Mouse (Mus musculus) midbrain, embryonic 10.5 days (tissue): ENCODE measurements at regions not wholly inside any gene's neighbourhood (a gene's known extent, or its start where the extent isn't known, plus 50 kb on each side); places are given as distances from the start of the nearest gene placed in this dataset.

Source experiments
- DNase-seq: peaks from one replicate; pipeline ENCODE4 v3.0.0-alpha.2; 2017; ENCODE audit warnings: low spot score
- H3K27ac ChIP-seq: fragments of 300-500 bp; sonication (generic); replicated peaks from 2 replicates; pipeline ENCODE4 v1.5.1; 2016; ENCODE audit warnings: mild to moderate bottlenecking
- H3K27me3 ChIP-seq: fragments of 300-500 bp; sonication (generic); 2 replicates; pipeline ENCODE4 v1.6.1; 2016; ENCODE audit warnings: low read depth, mild to moderate bottlenecking; ENCODE audit not compliant: poor library complexity, severe bottlenecking
- H3K36me3 ChIP-seq: fragments of 300-500 bp; sonication (generic); 2 replicates; pipeline ENCODE4 v1.6.1; 2016; ENCODE audit warnings: mild to moderate bottlenecking, moderate library complexity
- H3K4me1 ChIP-seq: fragments of 300-500 bp; sonication (generic); 2 replicates; pipeline ENCODE4 v1.6.1; 2016
- H3K4me3 ChIP-seq: fragments of 300-500 bp; sonication (generic); 2 replicates; pipeline ENCODE4 v1.5.1; 2016; ENCODE audit warnings: mild to moderate bottlenecking, moderate library complexity
- H3K9me3 ChIP-seq: fragments of 300-500 bp; sonication (generic); replicated peaks from 2 replicates; pipeline ENCODE4 v1.6.1; 2016; ENCODE audit warnings: mild to moderate bottlenecking
- WGBS: fragments of 180-500 bp; shearing (Covaris S2); methylation state at CpG from one replicate; pipeline ENCODE4 v1.1.7; 2016; 5-methylcytosine and 5-hydroxymethylcytosine counted together

- whole genome bisulfite sequencing, result 87% methylated on average over 5 of the region's 5 CpGs
- Histone ChIP-seq H3K4me3 (no peak overlapping the region), H3K9me3 (no peaks in the 10 kb centered on the region), H3K4me1 (no peaks in the 10 kb centered on the region), H3K36me3 (no peaks in the 10 kb centered on the region), H3K27me3 (no peaks in the 10 kb centered on the region), H3K27ac (no peak overlapping the region)
- no peak for DNase-seq
These were observed 461.2 kb downstream of the Brinp3 start for GRCm38 (mm10) chr1:146955688-146956214.

GRCm38 (mm10) chr1:146956347-146956746, 461.8 kb downstream of the Brinp3 start:
- no peaks in the 10 kb centered on the region for H3K27me3 ChIP-seq
- no peak overlapping the region for H3K4me3 ChIP-seq
- no peak overlapping the region for H3K27ac ChIP-seq
- no peaks in the 10 kb centered on the region for H3K36me3 ChIP-seq
- DNase-seq, result no peak
- H3K4me1 ChIP-seq, result no peaks in the 10 kb centered on the region
- H3K9me3 ChIP-seq, result no peaks in the 10 kb centered on the region

- Histone ChIP-seq H3K27me3 (no peaks in the 10 kb centered on the region), H3K4me1 (no peaks in the 10 kb centered on the region), H3K36me3 (no peaks in the 10 kb centered on the region), H3K4me3 (no peak overlapping the region), H3K9me3 (no peaks in the 10 kb centered on the region), H3K27ac (no peak overlapping the region)
- 89% methylated on average over 3 of the region's 3 CpGs for WGBS
- DNase-seq, result no peak
These were observed 465.9 kb downstream of the Brinp3 start for GRCm38 (mm10) chr1:146960448-146960847.

GRCm38 (mm10) chr1:146967534-146967933, 473.0 kb downstream of the Brinp3 start:
- H3K4me3 ChIP-seq, result no peak overlapping the region
- no peak for DNase-seq
- H3K27ac ChIP-seq, result no peak overlapping the region

GRCm38 (mm10) chr1:146967993-146968392, 473.4 kb downstream of the Brinp3 start:
- Histone ChIP-seq H3K36me3 (no peaks in the 10 kb centered on the region), H3K27ac (no peak overlapping the region), H3K4me1 (no peaks in the 10 kb centered on the region), H3K9me3 (no peaks in the 10 kb centered on the region), H3K27me3 (no peaks in the 10 kb centered on the region), H3K4me3 (no peak overlapping the region)
- 87% methylated on average over 2 of the region's 2 CpGs for WGBS
- no peak for DNase-seq

More at GRCm38 (mm10) chr1:146967534-146967933, 473.0 kb downstream of the Brinp3 start:
- H3K27me3 ChIP-seq, result no peaks in the 10 kb centered on the region
- H3K9me3 ChIP-seq, result no peaks in the 10 kb centered on the region
- H3K36me3 ChIP-seq, result no peaks in the 10 kb centered on the region
- no peaks in the 10 kb centered on the region for H3K4me1 ChIP-seq

GRCm38 (mm10) chr1:146983433-146984186, 489.1 kb downstream of the Brinp3 start:
- no peaks in the 10 kb centered on the region for H3K36me3 ChIP-seq
- WGBS, result 86% methylated on average over 5 of the region's 5 CpGs
- no peak for DNase-seq
- H3K27me3 ChIP-seq, result no peaks in the 10 kb centered on the region
- H3K4me3 ChIP-seq, result no peak overlapping the region
- H3K27ac ChIP-seq, result no peak overlapping the region
- no peaks in the 10 kb centered on the region for H3K9me3 ChIP-seq
- no peaks in the 10 kb centered on the region for H3K4me1 ChIP-seq

- Histone ChIP-seq H3K4me3 (no peak overlapping the region), H3K27ac (no peak overlapping the region), H3K9me3 (no peaks in the 10 kb centered on the region), H3K36me3 (no peaks in the 10 kb centered on the region), H3K27me3 (no peaks in the 10 kb centered on the region), H3K4me1 (no peaks in the 10 kb centered on the region)
- WGBS, result 72% methylated on average over 2 of the region's 2 CpGs
- no peak for DNase-seq
These were observed 505.5 kb downstream of the Brinp3 start for GRCm38 (mm10) chr1:147000018-147000417.

- WGBS, result 44% methylated on average over 2 of the region's 2 CpGs
- H3K4me3 ChIP-seq, result no peak overlapping the region
- no peaks in the 10 kb centered on the region for H3K36me3 ChIP-seq
- H3K27ac ChIP-seq, result no peak overlapping the region
- no peaks in the 10 kb centered on the region for H3K4me1 ChIP-seq
- H3K27me3 ChIP-seq, result no peaks in the 10 kb centered on the region
- peak; percentile 11 for DNase-seq
- no peaks in the 10 kb centered on the region for H3K9me3 ChIP-seq
These were observed 553.2 kb downstream of the Brinp3 start for GRCm38 (mm10) chr1:147047714-147048113.

GRCm38 (mm10) chr1:147058504-147058903, 563.9 kb downstream of the Brinp3 start:
- 70% methylated on average over 2 of the region's 2 CpGs for WGBS
- Histone ChIP-seq H3K27me3 (no peaks in the 10 kb centered on the region), H3K4me1 (no peaks in the 10 kb centered on the region), H3K9me3 (no peaks in the 10 kb centered on the region), H3K27ac (no peak overlapping the region), H3K36me3 (no peaks in the 10 kb centered on the region), H3K4me3 (no peak overlapping the region)
- no peak for DNase-seq

- Histone ChIP-seq H3K27me3 (no peaks in the 10 kb centered on the region), H3K4me1 (no peaks in the 10 kb centered on the region), H3K27ac (no peak overlapping the region), H3K9me3 (no peaks in the 10 kb centered on the region), H3K4me3 (no peak overlapping the region), H3K36me3 (no peaks in the 10 kb centered on the region)
- 93% methylated on average over 11 of the region's 11 CpGs for WGBS
- no peak for DNase-seq
These were observed 579.6 kb downstream of the Brinp3 start for GRCm38 (mm10) chr1:147074166-147074565.

GRCm38 (mm10) chr1:147084129-147084799, 589.7 kb downstream of the Brinp3 start:
- Histone ChIP-seq H3K27ac (no peak overlapping the region), H3K36me3 (no peaks in the 10 kb centered on the region), H3K27me3 (no peaks in the 10 kb centered on the region), H3K9me3 (no peaks in the 10 kb centered on the region), H3K4me1 (no peaks in the 10 kb centered on the region), H3K4me3 (no peak overlapping the region)
- WGBS, result 61% methylated on average over 5 of the region's 5 CpGs
- no peak for DNase-seq

GRCm38 (mm10) chr1:147125541-147125940, 631.0 kb downstream of the Brinp3 start:
- no peaks in the 10 kb centered on the region for H3K36me3 ChIP-seq
- H3K27me3 ChIP-seq, result no peaks in the 10 kb centered on the region
- no peaks in the 10 kb centered on the region for H3K4me1 ChIP-seq
- no peak for DNase-seq
- no peaks in the 10 kb centered on the region for H3K9me3 ChIP-seq
- H3K27ac ChIP-seq, result no peak overlapping the region
- no peak overlapping the region for H3K4me3 ChIP-seq

- DNase-seq, result no peak
- H3K27ac ChIP-seq, result no peak overlapping the region
- no peaks in the 10 kb centered on the region for H3K36me3 ChIP-seq
- H3K27me3 ChIP-seq, result no peaks in the 10 kb centered on the region
- H3K4me3 ChIP-seq, result no peak overlapping the region
- 89% methylated on average over 2 of the region's 2 CpGs for WGBS
- H3K4me1 ChIP-seq, result no peaks in the 10 kb centered on the region
- no peaks in the 10 kb centered on the region for H3K9me3 ChIP-seq
These were observed 643.6 kb downstream of the Brinp3 start for GRCm38 (mm10) chr1:147138176-147138575.
